Mouse (Mus musculus) large intestine, adult 2 months (tissue): ENCODE results near the gene Jtb. TPM values are rescaled to one million over a fixed set of nuclear protein-coding genes. Genes with fewer than 3 reads are reported as not detected.

Source experiments
- DNase-seq: peaks from one replicate; pipeline ENCODE4 v3.0.0-alpha.2; 2012; ENCODE audit warnings: low read depth, low spot score
- WGBS: fragments of 180-500 bp; shearing (Covaris S2); methylation state at CpG from one replicate; pipeline ENCODE4 v1.1.7; 2018; 5-methylcytosine and 5-hydroxymethylcytosine counted together
- polyA plus RNA-seq: library from polyadenylated mRNA; depleted of rRNA; stranded (reverse); fragments of >200 nt; gene quantifications from 2 replicates; pipeline ENCODE4 v1.2.3, GENCODE M21; 2012; rRNA removed

Jtb gene
- 53.6 and 59.5 TPM in 2 replicates for polyA plus RNA-seq

DNA sequence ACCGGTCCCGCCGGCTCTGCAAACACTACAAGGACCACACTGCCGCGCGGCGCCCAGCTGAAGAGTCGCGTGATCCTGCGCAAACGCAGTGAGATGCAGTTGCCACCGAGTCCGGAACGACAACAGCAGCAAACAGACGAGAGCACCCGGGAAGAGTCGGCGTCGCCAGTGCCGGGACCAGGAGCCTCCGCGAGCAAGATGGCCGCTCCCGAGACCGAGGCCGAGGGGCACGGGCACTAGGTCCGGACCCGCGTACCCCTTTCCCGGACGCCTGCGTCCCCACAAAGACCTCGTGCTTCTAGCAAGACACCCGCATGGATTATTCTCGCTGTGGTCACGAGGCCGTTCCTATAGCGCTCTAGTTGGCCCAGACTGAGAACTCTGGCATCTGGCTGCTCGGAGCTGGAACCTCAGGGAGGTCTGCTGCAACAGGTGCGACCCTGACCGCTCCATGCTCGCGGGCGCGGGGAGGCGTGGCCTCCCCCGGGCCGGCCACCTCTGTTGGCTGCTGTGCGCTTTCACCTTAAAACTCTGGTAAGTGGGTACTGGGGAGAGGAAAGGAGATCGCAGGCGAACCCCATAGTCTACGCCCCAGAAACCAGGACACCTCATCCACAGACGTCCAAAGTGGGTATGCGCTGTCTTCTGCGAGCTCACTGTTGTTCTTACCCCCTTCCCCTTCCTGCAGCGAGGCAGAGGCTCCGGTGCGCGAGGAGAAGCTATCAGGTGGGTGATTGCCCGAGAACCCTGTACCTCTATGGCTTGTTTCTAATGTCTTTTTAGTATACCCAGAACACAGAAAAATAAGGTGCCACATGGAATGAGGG is at the start of gene Jtb:
Jtb (plus strand) TSS at position 91 of the 827 bp plus-strand sequence.
- DNase-seq: peak; percentile 90
- WGBS: under 1% methylated on average over 61 of the region's 61 CpGs

DNA sequence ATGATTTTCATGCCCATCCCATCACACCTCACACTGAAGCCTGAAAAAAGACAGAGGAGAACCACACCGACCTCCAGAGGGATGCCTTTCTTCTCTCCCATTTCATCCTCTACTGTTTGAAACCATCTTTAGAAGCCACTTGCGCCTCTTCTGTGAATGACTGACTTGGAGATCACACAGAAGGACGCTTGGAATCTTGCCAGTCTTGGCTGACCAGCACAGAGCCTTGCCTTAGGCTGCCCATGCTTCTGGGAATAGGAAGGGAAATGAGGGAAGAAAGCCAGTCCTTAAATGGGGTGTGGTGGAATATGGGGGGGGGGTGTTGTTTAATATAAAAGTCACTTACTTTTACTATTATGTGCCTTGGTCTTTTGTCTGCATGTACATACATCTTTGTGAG is 47.8 kb upstream of the Jtb start:
- no peak for DNase-seq
- WGBS: 76% methylated on average over 3 of the region's 3 CpGs

DNA sequence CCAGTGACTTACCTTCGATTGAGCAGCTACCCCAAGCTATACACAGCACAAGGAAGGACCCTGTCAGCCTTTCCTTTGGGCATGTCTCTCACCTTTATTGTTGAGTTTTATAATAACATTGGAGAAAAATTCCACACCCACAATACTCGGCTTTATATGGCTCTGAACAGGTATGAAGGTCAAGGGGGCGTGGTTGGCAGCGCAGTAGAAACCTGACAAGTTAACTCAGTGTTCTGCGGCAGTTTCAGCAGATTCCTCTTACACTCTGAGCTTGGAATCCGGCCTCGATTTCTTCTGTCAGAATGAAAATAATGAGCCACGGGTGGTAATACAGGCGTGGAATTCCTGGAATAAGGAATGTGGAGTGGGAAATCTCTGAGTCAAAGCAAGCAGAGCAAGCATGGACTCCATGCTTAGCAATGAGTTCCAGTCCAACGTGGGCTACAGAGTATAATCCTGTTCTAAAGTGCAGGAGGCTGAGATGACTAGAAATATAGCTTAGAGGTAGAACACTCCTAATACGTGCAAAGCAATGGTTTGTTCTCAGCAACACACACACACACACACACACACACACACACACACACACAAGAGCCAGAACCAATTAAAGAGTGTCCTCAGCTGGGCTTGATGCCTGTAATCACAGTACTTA is 40.4 kb upstream of the Jtb start:
- DNase-seq: peak; percentile 75
- 28% methylated on average over 11 of the region's 11 CpGs for WGBS

DNA sequence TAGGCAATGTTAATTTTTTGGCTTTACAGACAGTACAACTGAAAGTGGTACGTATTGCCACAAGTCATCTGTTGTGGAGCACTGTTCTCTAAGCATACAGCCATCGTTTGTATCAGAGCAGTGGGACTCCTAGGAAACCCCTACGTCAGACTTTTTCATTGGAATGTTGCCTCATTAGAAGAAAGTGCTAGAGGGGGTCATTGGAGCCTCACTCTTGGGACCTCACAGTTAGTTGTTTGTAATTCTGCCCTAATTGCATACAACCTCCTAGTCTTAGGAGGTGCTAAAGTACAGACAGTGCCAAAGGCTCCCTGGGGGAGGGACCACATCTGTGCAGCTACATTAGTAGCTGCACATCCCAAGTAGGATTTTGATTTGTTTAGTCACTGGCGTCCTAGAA is 36.6 kb upstream of the Jtb start:
- 70% methylated on average over 4 of the region's 4 CpGs for WGBS
- DNase-seq: no peak

DNA sequence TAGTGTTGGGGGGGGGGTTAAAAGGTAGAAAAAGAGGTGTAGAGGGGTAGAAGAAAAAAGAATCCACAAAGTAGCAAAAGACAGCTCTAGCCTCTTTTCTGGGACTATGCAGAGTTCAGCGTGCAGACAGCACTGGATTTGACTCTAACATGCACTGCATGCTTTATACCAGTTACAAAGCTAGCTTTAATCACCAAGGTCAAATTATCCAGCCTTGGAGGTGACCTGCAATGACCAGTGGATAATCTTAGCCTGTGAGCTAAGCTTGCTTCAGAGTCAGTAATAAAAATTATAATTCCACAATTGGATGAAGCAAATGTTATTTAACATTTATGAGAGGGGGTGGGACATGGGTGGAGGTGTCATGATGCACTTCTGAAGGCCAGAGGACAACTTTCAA is 35.8 kb upstream of the Jtb start:
- no peak for DNase-seq
- WGBS: 72% methylated on average over 1 of the region's 1 CpGs

DNA sequence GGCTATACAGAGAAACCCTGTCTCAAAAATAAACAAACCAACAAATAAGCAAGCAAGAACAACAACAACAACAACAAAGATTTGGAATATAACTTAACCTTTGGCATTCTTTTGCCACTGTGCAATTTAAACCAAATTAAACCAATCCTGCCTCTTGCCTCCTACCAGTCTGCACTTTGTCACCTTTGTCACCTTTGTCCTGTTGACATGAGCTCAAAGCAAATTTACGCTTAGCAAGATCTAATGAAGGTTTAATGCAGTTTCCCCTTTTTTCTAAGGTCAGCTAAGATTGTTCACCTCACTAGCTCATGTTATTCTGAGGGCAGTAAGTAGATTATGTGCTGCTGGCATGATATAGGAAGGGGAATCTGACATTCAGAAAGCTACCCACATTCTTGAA is 33.8 kb upstream of the Jtb start:
- WGBS: 54% methylated on average over 1 of the region's 1 CpGs
- no peak for DNase-seq

DNA sequence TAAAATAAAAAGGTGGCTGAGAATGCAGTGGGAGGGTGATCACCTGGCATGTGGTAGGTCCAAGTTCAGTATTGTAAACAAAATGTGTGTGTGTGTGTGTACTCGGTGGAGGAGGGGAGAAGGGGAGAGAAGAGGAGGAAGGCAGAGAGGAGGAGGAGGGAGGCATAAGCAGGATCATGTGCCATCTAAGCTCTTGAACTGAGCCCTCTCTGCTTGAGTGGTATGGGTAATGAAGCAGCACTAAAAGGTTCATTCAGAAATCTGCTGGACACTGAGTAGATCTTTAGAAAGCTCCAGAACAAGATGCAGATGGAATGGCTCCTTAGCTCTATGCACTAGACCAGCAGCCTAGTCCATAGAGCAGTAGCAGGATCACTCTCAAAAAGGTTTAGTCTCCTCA is 28.5 kb upstream of the Jtb start:
- 35% methylated on average over 1 of the region's 1 CpGs for WGBS
- no peak for DNase-seq

DNA sequence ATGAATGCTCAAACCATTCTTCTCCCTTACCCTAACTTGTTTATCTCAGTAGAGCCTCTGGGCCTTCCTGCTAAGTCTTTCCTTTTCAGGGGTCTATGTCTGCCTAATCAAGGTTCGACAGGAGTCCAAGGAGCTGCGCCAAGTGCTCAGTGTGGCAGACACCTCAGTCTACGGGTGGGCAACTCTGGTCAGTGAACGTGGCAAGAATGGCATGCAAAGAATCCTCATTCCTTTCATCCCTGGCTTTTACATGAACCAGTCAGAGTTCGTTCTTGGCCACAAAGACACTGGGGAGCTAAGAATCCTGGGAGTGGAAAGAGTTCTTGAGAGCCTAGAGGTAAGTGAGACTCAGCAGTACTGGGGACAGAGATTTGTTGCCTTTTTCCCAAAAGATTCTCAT is 27.8 kb upstream of the Jtb start:
- WGBS: 72% methylated on average over 5 of the region's 5 CpGs
- DNase-seq: no peak

DNA sequence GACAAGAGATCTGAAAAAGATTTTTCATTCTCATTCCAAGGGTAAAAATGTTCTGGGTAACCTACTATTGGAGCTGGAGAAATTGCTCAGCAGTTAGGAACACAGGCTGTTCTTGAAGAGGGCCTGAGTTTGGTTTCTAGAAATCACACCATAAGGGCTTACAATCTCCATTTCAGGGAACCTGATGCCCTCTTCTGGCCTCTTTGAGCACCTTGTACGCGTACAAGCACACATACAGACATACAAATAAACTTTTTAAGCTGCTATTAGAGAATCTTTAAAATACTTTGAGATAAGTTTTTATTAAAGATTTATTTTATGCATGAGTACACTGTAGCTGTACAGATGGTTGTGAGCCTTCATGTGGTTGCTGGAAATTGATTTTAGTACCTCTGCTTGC is 26.8 kb upstream of the Jtb start:
- no peak for DNase-seq
- over 99% methylated on average over 2 of the region's 2 CpGs for WGBS

DNA sequence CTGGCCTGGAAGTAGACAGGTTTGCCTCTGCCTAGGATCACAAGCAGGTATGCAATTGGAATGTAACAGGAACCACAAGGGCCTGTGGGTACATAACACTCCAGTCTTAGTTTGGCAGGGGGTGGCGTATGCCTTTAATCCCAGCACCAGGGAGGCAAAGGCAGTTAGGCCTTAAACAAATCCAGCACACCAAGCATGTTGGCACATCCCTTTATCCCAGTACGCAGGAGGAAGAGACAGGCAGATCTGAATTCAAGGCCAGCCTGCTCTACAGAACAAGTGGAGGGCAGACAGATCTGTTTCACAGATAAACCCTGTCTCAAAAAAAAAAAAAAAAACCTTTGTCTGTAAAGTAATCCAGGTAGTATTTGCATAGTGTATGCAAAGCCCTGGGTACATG is 22.7 kb upstream of the Jtb start:
- 91% methylated on average over 2 of the region's 2 CpGs for WGBS
- no peak for DNase-seq

DNA sequence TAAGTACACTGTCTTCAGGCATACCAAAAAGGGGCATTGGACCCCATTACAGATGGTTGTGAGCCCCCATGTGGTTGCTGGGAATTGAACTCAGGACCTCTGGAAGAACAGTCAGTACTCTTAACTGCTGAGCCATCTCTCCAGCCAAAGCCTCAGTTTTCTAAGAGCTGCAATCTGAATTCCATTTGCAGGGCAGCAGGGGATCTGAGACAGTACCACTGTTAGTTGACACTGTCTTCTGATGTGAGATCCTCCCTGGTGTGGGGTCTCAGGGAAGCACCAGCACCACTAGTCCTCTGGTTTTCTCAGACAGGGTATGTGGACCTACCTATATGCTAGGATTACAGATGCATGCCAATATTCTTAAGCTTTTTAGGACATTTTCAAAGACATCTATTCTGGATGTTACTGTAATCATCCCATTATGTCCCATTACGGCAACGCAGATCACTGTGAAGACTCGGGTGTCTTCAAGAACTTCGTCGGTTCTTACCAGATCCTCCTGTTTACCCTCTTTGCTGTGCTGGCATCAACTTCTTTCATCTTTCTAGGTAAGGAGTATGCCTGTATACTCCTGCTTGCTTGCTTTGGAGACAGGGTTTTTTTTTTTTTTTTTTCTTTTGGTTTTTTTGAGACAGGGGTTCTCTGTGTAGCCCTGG is 21.4 kb upstream of the Jtb start:
- DNase-seq: no peak
- WGBS: 86% methylated on average over 5 of the region's 5 CpGs

DNA sequence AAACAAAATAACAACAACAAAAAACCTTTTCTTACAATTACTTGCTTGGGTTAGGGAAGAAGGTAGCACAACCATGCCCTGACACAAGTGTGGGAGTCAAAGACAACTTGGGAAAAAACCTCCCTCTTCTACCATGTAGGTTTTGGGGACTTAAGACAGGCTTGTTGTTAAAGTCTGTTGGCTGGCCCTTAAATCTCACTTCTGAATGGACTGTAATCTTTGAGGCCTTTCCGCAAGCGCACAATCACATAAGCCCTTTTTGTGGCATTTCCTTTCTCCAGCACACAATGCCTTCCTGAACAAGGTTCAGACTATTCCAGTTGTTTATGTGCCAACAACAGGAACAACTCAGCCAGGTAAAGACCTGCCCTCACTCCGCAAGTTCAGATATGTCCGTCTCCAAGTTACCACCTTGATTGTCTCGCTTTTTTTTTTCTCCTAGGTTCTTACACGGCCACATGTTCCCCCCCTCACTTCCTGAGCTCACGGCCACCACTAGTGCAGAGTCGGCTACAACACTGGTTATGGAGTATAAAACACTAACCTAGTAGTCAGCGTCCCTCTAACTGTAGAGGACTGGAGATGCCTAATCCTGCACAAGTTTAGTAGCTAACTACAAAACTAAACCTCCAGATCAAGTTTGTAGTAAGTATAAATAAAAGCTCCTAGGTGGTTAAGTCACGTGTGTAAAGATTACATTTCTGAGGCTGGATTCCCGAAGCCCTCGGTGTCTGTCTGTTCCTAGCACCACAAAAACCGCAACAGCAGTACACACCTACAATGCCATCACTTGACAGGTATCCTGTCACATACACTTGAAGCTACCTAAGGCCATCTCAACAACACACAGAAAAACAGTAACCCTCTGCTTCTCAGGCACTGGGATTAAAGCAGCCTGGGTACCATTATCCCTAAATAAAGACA is 19.7 kb upstream of the Jtb start:
- whole genome bisulfite sequencing: 43% methylated on average over 13 of the region's 13 CpGs
- DNase-seq: no peak

DNA sequence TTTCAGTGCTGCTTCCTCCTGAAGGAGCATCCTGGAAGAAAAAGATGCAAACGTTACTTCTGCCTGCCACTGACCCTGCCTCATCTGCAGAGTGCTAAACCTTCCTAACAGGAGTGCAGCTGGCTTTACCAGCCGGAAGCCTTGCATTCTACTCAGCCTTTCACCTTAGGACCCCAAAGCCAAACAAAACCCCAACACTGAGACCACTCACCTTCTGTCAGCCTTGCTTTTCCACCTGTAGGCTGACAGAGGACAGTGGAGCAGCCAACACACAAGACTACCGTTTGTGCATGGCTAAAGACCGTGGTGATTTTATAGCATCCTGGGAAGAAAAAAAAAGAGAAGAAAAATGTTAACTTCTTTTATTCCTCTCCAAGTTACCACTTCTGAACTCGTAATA is 18.7 kb upstream of the Jtb start:
- no peak for DNase-seq
- WGBS: 4% methylated on average over 5 of the region's 5 CpGs

DNA sequence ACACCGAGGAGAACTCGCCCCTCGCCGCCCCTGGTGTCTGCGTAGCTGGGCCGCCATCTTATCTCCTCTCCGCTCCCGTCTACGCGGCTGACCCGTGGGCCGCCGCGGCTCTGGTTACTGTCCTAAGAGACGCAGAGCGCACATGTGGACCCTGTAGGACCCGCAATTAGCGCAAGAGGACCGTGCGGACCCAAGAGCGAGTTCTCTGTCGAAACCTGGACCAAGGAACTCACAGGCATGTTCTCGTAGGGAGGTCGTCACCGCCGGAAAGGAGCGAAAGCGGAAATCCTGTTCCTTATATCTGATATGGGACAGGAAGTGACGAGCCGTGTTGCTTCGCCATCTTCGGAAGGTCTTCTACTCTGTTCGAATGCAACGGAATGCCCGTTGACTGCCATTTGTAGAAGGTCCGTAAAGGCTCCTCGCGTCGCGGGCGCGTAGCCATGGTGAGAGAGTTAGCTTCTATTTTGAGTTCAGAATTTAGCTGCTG is 18.0 kb upstream of the Jtb start, which contains the start of the genes Rps27 and Rab13:
Rps27 (minus strand) TSS at position 275 of the 490 bp plus-strand sequence.
Rab13 (plus strand) TSS at position 319 of the 490 bp plus-strand sequence.
- under 1% methylated on average over 42 of the region's 42 CpGs for WGBS
- DNase-seq: peak; percentile 74

DNA sequence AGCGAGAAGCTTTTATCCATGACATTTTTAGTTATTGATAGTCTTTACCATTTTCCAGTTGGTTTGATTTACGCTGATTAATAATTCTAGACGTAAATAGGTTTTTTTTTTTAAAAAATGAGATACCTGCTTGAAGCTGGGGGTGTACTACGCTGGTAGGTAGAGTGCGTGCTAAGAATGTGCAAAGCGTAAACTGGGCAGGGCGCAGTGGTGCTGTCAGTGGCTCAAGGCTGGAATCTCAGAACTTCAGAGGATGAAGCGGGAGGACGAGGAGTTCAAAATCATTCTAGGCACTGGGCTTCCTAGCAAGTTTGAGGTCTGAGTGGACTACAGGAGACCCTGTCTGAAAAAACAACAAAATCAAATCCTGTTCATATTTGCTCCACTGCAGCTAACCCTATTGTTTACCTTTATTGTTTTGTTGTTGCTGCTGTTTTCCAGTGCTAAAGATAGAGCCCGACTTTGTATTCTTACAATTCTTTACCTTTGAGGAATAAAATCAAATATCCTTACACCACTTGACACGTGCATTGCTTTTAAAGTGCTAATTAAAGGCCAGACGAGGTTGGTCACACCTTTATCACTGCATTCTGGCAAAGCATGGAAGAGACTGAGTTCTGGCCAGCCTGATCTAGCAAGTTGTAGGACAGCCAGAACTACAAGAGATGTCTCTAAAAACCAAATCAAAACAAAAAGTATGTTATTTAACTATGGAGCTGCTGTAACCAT is 17.3 kb upstream of the Jtb start:
- WGBS: 11% methylated on average over 12 of the region's 12 CpGs
- DNase-seq: no peak

DNA sequence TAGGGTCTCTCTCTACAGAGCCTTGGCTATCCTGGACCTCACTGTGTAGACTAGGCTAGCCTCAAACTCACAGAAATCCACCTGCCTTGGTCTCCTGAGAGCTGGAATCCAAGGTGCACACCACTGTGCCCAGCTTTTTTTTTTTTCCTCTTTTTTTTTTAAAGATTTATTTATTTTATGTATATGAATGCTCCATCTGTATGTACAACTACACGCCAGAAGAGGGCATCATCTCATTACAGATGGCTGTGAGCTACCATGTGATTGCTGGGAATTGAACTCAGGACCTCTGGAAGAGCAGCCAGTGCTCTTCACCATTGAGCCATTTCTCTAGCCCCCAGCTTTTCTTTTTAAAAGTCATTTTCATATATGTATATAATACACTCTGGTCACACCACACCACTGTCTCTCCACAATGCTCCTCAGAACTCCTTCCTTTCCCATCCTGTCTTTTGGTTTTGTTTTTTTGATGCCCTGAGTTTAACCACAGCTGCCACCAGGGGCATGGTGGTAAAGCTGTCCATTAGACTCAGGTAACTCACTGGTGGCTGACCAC is 15.5 kb upstream of the Jtb start:
- DNase-seq: no peak
- 46% methylated on average over 1 of the region's 1 CpGs for WGBS

DNA sequence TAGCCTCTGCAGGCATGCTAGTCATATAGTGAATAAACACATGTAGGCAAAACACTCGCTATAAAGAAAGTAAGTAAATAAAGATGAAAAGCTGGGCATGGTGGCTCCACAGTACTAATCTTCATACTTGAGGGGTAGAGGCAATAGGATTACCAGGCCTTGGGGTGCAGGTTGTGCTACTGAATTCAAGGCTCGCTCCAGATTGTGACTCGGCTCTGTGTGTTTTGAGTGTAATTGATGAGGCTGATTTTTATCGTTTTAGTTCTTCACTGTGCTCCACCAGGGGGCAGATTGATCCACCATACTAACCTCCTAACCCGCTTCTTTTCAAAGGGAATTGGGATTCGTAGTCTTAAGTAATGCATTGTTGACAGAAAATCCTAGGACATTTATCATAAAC is 11.3 kb upstream of the Jtb start:
- DNase-seq: no peak
- WGBS: 3% methylated on average over 6 of the region's 6 CpGs

DNA sequence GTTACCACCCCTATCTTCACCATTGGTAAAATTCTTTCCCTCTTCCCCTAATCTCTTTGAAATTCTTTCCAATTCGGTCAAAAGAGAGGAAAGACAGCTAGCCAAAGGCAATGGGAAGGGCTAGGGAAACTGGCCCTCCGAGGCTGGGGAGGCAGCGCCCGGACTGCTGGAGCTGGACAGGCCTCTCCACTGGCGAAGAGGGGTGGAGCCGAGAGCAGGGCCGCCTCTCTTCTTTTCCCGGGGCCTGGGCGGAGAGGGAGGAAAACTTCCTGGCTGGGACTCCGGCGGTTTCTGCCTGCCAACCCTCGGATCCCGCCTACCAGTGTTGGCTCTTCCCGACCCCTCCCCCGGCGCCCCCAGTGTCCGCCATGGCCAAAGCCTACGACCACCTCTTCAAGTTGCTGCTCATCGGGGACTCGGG is 10.9 kb upstream of the Jtb start:
- no peak for DNase-seq
- under 1% methylated on average over 19 of the region's 20 CpGs for WGBS
